Mouse (Mus musculus) forebrain, embryonic 13.5 days (tissue): Measurements from ENCODE around the gene Pcnx3. TPM values are rescaled to one million over a fixed set of nuclear protein-coding genes. Genes with fewer than 3 reads are reported as not detected.

Source experiments
- ATAC-seq: fragments of 200-750 bp; cut with Nextera tagmentation; 2 replicates; pipeline ENCODE4 v1.8.0; 2017
- H3K27ac ChIP-seq: fragments of 300-500 bp; sonication (generic); 2 replicates; pipeline ENCODE4 v1.5.1; 2015; ENCODE audit warnings: inconsistent platforms, mild to moderate bottlenecking, moderate library complexity
- H3K27me3 ChIP-seq: fragments of 300-500 bp; sonication (generic); 2 replicates; pipeline ENCODE4 v1.6.1; 2015; ENCODE audit warnings: mild to moderate bottlenecking, inconsistent platforms
- H3K36me3 ChIP-seq: fragments of 300-500 bp; sonication (generic); 2 replicates; pipeline ENCODE4 v1.6.1; 2015; ENCODE audit warnings: mild to moderate bottlenecking, inconsistent platforms; ENCODE audit not compliant: poor library complexity, severe bottlenecking
- H3K4me1 ChIP-seq: fragments of 300-500 bp; sonication (generic); 2 replicates; pipeline ENCODE4 v1.6.1; 2015; ENCODE audit warnings: inconsistent platforms
- H3K4me2 ChIP-seq: fragments of 300-500 bp; sonication (generic); 2 replicates; pipeline ENCODE4 v1.6.1; 2015; ENCODE audit warnings: inconsistent platforms, mild to moderate bottlenecking, moderate library complexity
- H3K4me3 ChIP-seq: fragments of 300-500 bp; sonication (generic); 2 replicates; pipeline ENCODE4 v1.5.1; 2015; ENCODE audit warnings: mild to moderate bottlenecking, inconsistent platforms
- H3K9ac ChIP-seq: fragments of 300-500 bp; sonication (generic); 2 replicates; pipeline ENCODE4 v1.6.1; 2015; ENCODE audit warnings: mild to moderate bottlenecking, inconsistent platforms
- H3K9me3 ChIP-seq: fragments of 300-500 bp; sonication (generic); replicated peaks from 2 replicates; pipeline ENCODE4 v1.6.1; 2016; ENCODE audit warnings: inconsistent platforms
- WGBS: fragments of 180-500 bp; shearing (Covaris S2); methylation state at CpG from one replicate; pipeline ENCODE4 v1.1.7; 2015; 5-methylcytosine and 5-hydroxymethylcytosine counted together
- polyA plus RNA-seq: library from polyadenylated mRNA; unstranded; fragments of >200 nt; fragmentation: Nextera tagmentation; extraction: Ambion mirVana; gene quantifications from 2 replicates; pipeline ENCODE4 v1.2.1, GENCODE M21; 2015

The Pcnx3 gene
- polyA plus RNA-seq, 1 experiment from 2014 or later: 21.6 TPM

GRCm38 (mm10) chr19:5710581-5710980 lies 21.9 kb upstream of the Pcnx3 start:
- no peaks in the 10 kb centered on the region for H3K27me3 ChIP-seq
- WGBS: 80% methylated on average over 8 of the region's 8 CpGs

GRCm38 (mm10) chr19:5710068-5710467 lies 21.4 kb upstream of the Pcnx3 start:
- no peak overlapping the region for H3K27ac ChIP-seq
- no peak overlapping the region for H3K9ac ChIP-seq
- no peak for ATAC-seq
- H3K27me3 ChIP-seq: no peaks in the 10 kb centered on the region
- H3K9me3 ChIP-seq: no peaks in the 10 kb centered on the region
- H3K4me1 ChIP-seq: peaks cover 2% of the 10 kb centered on the region; the same call in 1 of the 2 replicates
- WGBS: 95% methylated on average over 6 of the region's 6 CpGs
- no peak overlapping the region for H3K4me3 ChIP-seq
- peaks cover 85% of the 10 kb centered on the region for H3K36me3 ChIP-seq
- H3K4me2 ChIP-seq: no peak overlapping the region

More at GRCm38 (mm10) chr19:5710581-5710980, 21.9 kb upstream of the Pcnx3 start:
- ATAC-seq: no peak
- Histone ChIP-seq H3K9me3 (no peaks in the 10 kb centered on the region), H3K4me1 (peaks cover 4% of the 10 kb centered on the region), H3K9ac (no peak overlapping the region), H3K27ac (no peak overlapping the region), H3K4me2 (no peak overlapping the region), H3K36me3 (peaks cover 90% of the 10 kb centered on the region), H3K4me3 (no peak overlapping the region)

DNA sequence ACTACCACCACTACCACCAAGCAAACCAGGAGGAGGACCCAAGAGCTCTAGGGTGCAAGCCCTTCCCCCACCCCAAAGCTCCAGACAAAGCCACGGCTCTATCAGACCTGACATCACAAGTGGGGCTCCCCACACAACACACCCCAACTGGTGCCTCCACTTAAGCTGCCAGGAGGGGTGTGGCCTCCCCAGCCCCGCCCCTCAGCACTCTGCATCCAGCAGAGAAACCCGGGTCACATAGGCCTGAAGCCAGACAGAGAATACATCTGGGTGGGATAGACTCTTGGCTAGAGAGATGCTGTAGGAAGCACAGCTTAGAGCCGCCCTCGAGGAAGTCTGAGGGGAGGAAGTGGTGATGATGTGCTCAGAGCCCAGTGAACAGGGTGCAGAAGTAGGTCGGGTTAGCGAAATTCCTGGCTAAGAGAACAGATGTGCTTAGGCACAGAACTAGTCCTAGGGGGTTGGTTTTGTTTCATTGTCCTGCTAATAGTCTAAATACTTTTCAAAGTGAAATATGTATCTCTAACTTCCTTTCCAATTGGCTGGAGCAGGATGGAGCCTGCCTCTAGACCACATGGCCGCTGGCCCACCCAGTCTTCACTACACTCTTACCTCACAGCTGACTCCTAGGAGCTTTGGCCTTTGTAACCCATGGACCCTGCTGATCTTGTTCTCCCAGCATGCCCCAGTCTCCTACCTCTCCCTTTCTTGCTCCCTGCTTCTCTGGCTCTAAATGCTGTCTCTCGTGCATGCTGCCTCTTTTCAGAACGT lies 16.3 kb upstream of the Pcnx3 start:
- Histone ChIP-seq H3K9ac (no peak overlapping the region), H3K4me2 (no peak overlapping the region), H3K27ac (peak overlapping the region; percentile 25; the same call in 1 of the 2 replicates), H3K4me3 (no peak overlapping the region), H3K36me3 (peaks cover 81% of the 10 kb centered on the region), H3K9me3 (no peaks in the 10 kb centered on the region), H3K27me3 (no peaks in the 10 kb centered on the region), H3K4me1 (peaks cover 7% of the 10 kb centered on the region; the same call in 1 of the 2 replicates)
- 44% methylated on average over 10 of the region's 10 CpGs for WGBS
- 0 out of 2 replicates have a peak, but pooled peaks have one; percentile 19 for ATAC-seq

GRCm38 (mm10) chr19:5704163-5704800 lies 15.6 kb upstream of the Pcnx3 start, which contains the start of gene Kcnk7:
TSS of gene Kcnk7 (plus strand) at chr19:5704367.
- H3K4me3 ChIP-seq: no peak within 1 kb of the TSS
- H3K27me3 ChIP-seq: no peaks in the 10 kb centered on the region
- H3K4me1 ChIP-seq: peaks cover 7% of the 10 kb centered on the region; the same call in 1 of the 2 replicates
- peak within 1 kb of the TSS; percentile 25; the same call in 1 of the 2 replicates for H3K27ac ChIP-seq
- 0 out of 2 replicates have a peak, but pooled peaks have one; percentile 27 for ATAC-seq
- H3K4me2 ChIP-seq: no peak within 1 kb of the TSS
- H3K36me3 ChIP-seq: peaks cover 83% of the 10 kb centered on the region
- WGBS: 78% methylated on average over 17 of the region's 17 CpGs
- H3K9me3 ChIP-seq: no peaks in the 10 kb centered on the region
- H3K9ac ChIP-seq: no peak within 1 kb of the TSS

GRCm38 (mm10) chr19:5695849-5696462 lies 7.2 kb upstream of the Pcnx3 start:
- peak; percentile 82 for ATAC-seq
- H3K4me1 ChIP-seq: peaks cover 34% of the 10 kb centered on the region
- WGBS: 4% methylated on average over 41 of the region's 41 CpGs
- H3K27ac ChIP-seq: no peak overlapping the region
- peak overlapping the region; percentile 41 for H3K4me3 ChIP-seq
- H3K27me3 ChIP-seq: peaks cover 9% of the 10 kb centered on the region
- H3K4me2 ChIP-seq: peak overlapping the region; percentile 66
- H3K36me3 ChIP-seq: peaks cover 92% of the 10 kb centered on the region
- H3K9ac ChIP-seq: peak overlapping the region; percentile 58
- H3K9me3 ChIP-seq: no peaks in the 10 kb centered on the region

- Histone ChIP-seq H3K9ac (peak overlapping the region; percentile 21), H3K4me2 (no peak overlapping the region), H3K4me1 (peaks cover 50% of the 10 kb centered on the region), H3K27me3 (peaks cover 9% of the 10 kb centered on the region), H3K4me3 (no peak overlapping the region), H3K27ac (no peak overlapping the region), H3K36me3 (peaks cover 75% of the 10 kb centered on the region), H3K9me3 (no peaks in the 10 kb centered on the region)
- ATAC-seq: no peak
- 95% methylated on average over 6 of the region's 6 CpGs for WGBS
These were observed 5.1 kb upstream of the Pcnx3 start for GRCm38 (mm10) chr19:5693801-5694200.

DNA sequence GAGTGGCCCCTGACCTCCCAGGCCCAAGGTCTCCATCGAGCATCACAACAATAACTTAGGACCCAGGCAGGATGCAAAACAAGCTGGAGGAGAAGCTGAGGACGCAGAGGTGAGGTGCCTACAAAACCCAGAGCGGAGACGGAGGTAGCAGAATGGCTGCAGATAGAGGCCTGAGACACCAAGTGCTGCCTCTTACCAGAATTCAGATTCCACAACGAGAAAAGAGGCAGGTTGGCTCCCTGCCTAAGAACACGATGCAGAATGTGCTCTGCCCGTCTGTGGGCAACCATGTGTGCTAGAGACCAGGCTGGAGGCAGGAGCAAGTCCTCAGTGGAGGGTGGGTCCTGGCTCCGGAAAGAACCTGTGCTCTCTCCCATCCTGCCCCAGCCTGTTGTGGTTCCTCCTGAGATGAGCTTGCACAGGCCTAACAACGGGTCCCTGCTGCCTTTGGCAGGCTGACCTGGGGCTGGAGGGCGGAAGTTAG lies 4.2 kb upstream of the Pcnx3 start:
- no peak overlapping the region for H3K4me3 ChIP-seq
- peak overlapping the region; percentile 58 for H3K9ac ChIP-seq
- H3K27me3 ChIP-seq: peaks cover 9% of the 10 kb centered on the region
- peak overlapping the region; percentile 100; the same call in 1 of the 2 replicates for H3K4me2 ChIP-seq
- no peak overlapping the region for H3K27ac ChIP-seq
- H3K36me3 ChIP-seq: peaks cover 67% of the 10 kb centered on the region
- no peak for ATAC-seq
- WGBS: 82% methylated on average over 10 of the region's 10 CpGs
- H3K9me3 ChIP-seq: no peaks in the 10 kb centered on the region
- H3K4me1 ChIP-seq: peaks cover 52% of the 10 kb centered on the region

DNA sequence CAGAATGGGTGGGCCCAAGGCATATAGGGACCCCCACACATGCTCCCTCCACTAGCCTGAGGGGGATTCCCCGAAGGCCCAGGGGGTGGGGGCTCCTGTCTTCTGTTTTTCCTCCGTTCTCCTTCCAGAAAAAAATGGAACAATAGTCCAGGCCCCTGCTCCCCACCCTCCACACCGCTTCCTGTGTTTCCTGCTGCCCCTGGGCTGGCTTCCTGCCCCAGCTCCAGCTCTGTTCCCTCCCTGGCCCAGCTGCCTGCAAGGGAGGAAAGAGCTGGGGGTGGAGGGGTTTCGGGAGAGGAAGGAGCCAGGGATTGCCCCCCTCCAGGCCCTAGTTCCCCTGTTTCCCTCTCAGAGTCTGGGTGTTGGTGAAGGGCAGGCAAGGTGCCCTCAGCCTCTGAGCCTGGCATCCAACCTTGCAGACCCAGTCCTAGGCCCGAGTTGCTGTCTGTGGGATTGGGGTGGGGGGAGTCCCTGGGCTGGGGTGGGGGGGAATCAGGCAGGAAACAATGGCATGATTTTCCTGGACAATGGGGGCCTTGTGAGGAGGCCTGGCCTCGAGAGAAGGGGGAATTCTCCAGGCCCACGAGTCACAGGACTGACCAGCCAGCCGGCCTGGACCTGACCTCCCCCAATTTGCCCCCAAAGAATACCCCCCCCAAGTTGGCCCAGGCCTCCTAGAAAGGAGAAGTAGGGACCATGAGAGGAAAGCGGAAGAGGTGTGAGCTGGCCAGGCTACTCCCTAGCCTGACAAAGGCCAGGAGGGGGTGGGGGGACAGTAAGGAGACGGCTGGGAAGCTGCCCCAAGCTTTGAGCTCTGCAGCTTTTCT lies 3.6 kb upstream of the Pcnx3 start:
- 77% methylated on average over 10 of the region's 10 CpGs for WGBS
- peak overlapping the region; percentile 58 for H3K9ac ChIP-seq
- H3K9me3 ChIP-seq: no peaks in the 10 kb centered on the region
- peaks cover 59% of the 10 kb centered on the region for H3K4me1 ChIP-seq
- H3K4me2 ChIP-seq: peak overlapping the region; percentile 100
- peak overlapping the region; percentile 10; the same call in 1 of the 2 replicates for H3K27ac ChIP-seq
- ATAC-seq: no peak
- peaks cover 9% of the 10 kb centered on the region for H3K27me3 ChIP-seq
- H3K36me3 ChIP-seq: peaks cover 60% of the 10 kb centered on the region
- peak overlapping the region; percentile 10; the same call in 1 of the 2 replicates for H3K4me3 ChIP-seq

DNA sequence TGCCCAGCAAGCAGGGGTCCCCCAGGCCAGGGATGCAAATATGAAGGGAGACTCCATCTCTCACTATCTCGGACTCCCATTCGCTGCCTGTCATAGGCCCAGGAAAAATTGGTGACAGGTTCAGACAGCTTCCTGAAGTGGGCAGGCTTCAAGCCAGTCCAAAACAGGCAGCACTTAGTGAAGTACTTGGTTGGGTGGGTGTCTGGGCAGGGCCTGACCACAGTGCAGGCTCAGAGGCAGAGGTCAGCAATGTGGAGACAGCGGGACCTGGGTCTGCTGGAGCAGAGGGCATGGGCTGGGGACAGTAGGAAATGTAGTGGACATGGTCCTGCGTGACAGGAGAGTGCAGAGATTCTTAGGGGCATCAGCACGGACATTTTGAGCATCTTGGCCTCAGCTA lies 2.9 kb upstream of the Pcnx3 start:
- H3K9ac ChIP-seq: peak overlapping the region; percentile 58
- H3K4me3 ChIP-seq: peak overlapping the region; percentile 95
- no peaks in the 10 kb centered on the region for H3K9me3 ChIP-seq
- peaks cover 63% of the 10 kb centered on the region for H3K4me1 ChIP-seq
- WGBS: 88% methylated on average over 5 of the region's 5 CpGs
- peaks cover 58% of the 10 kb centered on the region for H3K36me3 ChIP-seq
- H3K27me3 ChIP-seq: peaks cover 9% of the 10 kb centered on the region
- no peak overlapping the region for H3K27ac ChIP-seq
- ATAC-seq: no peak
- H3K4me2 ChIP-seq: peak overlapping the region; percentile 100

- H3K27ac ChIP-seq: peak overlapping the region; percentile 84; the same call in 1 of the 2 replicates
- WGBS: 79% methylated on average over 15 of the region's 15 CpGs
These were observed 1.6 kb upstream of the Pcnx3 start for GRCm38 (mm10) chr19:5690343-5690735.

More at GRCm38 (mm10) chr19:5690343-5690735, 1.6 kb upstream of the Pcnx3 start:
- H3K4me2 ChIP-seq: peak overlapping the region; percentile 100
- peaks cover 52% of the 10 kb centered on the region for H3K4me1 ChIP-seq
- H3K9me3 ChIP-seq: no peaks in the 10 kb centered on the region
- no peak for ATAC-seq
- H3K4me3 ChIP-seq: peak overlapping the region; percentile 95
- H3K27me3 ChIP-seq: peaks cover 6% of the 10 kb centered on the region
- peaks cover 58% of the 10 kb centered on the region for H3K36me3 ChIP-seq
- H3K9ac ChIP-seq: peak overlapping the region; percentile 93
